Mouse (Mus musculus): ENCODE data around the gene Csnk1d. TPM values are rescaled to one million over a fixed set of nuclear protein-coding genes. Genes with fewer than 3 reads are reported as not detected.

Gene Csnk1d
- polyA plus RNA-seq (2012; rRNA removed) (22.5 and 27.0 TPM in 2 replicates), polyA plus RNA-seq (2014; fragmentation: Nextera tagmentation; extraction: Ambion mirVana) (17.1 and 19.6 TPM in 2 replicates)

DNA sequence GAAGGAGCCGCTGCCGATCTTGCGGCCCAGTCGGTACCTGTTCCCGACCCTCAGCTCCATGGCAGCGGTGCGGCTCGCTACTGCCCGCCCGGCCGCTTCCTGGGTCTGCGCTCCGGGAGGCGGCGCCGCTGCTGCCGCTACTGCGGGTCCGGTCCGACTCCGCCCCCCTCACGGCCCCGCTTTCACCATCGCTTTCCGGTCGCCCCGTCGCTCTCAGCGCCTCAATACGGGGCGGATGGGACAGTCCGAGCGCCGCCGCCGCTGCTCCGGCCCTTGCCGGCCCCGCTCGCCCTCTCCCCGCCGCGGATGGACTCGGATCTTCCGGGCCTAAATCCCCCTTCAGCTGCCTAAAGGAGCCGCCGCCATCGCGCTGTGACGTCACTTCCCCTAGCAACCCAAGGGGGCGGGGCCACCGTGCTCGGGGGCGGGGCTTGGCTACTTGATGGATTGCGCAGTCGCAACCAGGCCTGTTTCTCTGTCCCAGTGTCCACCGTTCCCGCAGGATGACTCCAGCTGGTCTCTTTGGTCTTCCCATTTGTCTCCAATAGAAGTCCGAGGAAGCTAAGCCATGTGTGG lies at the start of gene Csnk1d:
Gene Csnk1d, minus strand, starts transcription at position 380 of the 576 bp plus-strand sequence.
- Histone ChIP-seq H3K36me3 (replicated peaks; ENCODE audit: control insufficient read depth, insufficient read depth, low read depth) (peaks cover 2% of the 10 kb centered on the region), H3K4me3 (ENCODE audit: insufficient read depth in 1 of 2, low read depth in 2 of 2, low read length in 2 of 2) (peak within 1 kb of the TSS; percentile 81 to 94), H3K27me3 (ENCODE audit: control insufficient read depth, insufficient read depth, low read length) (no peaks in the 10 kb centered on the region), H3K4me2 (ENCODE audit: low read depth) (peak within 1 kb of the TSS; percentile 82), H3K9me3 (ENCODE audit: control insufficient read depth, low read length) (no peaks in the 10 kb centered on the region), H3K4me1 (replicated peaks; ENCODE audit: control insufficient read depth in 2 of 2, insufficient read depth in 2 of 2, low read length in 1 of 2) (peaks cover 23 to 44% of the 10 kb centered on the region in 2 experiments), H3K27ac (peak within 1 kb of the TSS; percentile 81), H3K9ac (replicated peaks) (peak within 1 kb of the TSS; percentile 96)
- 0 out of 2 replicates have a peak, but pooled peaks have one; percentile 8 for TF ChIP-seq EP300 (IDR thresholded peaks at IDR 0.05; ENCODE audit: low read depth)
- no peak for TF ChIP-seq CTCF (IDR thresholded peaks at IDR 0.05; ENCODE audit: low read depth)
- under 1% methylated on average over 58 of the region's 59 CpGs for WGBS (ENCODE audit: insufficient replicate concordance)
- DNase-seq (ENCODE audit: low read depth in 3 of 3, low spot score in 3 of 3) (peak; percentile 85 to 89 (median 85)), ATAC-seq (ENCODE audit: insufficient read depth) (peak; percentile 80)

DNA sequence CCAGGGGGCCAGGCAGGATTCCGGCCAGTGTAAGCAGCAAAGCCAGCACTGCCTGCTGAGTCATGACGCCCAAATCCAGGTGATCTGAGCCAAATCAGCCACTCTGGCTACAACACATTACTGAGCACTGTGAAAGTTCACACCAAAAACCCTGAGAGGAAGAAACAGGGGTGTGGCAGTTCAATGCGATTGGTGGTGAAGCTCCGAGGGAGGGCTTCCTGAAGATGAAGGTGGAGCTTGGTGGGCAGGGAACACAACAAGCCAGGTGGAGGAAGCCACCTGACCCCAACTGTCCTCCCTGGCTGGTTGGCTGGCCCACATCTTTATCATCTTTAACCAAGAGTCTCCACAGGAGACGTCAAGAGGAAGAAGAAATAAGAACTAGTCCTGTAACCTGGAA lies 48.2 kb upstream of the Csnk1d start, which contains the start of gene Cd7:
Gene Cd7, minus strand, starts transcription at position 117 of the 400 bp plus-strand sequence.
- no peaks in the 10 kb centered on the region for H3K27me3 ChIP-seq (ENCODE audit: control insufficient read depth, insufficient read depth, low read length)
- no peak within 1 kb of the TSS for H3K9ac ChIP-seq (replicated peaks)
- no peak within 1 kb of the TSS for H3K4me3 ChIP-seq (ENCODE audit: insufficient read depth in 1 of 2, low read depth in 2 of 2, low read length in 2 of 2)
- TF ChIP-seq EP300 (IDR thresholded peaks at IDR 0.05; ENCODE audit: low read depth) = no peak
- no peak for TF ChIP-seq CTCF (IDR thresholded peaks at IDR 0.05; ENCODE audit: low read depth)
- H3K4me2 ChIP-seq (ENCODE audit: low read depth) = no peak within 1 kb of the TSS
- H3K4me1 ChIP-seq (replicated peaks; ENCODE audit: control insufficient read depth in 2 of 2, insufficient read depth in 2 of 2, low read length in 1 of 2) = no peaks in the 10 kb centered on the region
- no peaks in the 10 kb centered on the region for H3K9me3 ChIP-seq (ENCODE audit: control insufficient read depth, low read length)
- WGBS (ENCODE audit: insufficient replicate concordance) = 41% methylated on average over 5 of the region's 5 CpGs
- DNase-seq (ENCODE audit: low read depth in 3 of 3, low spot score in 3 of 3) (no peak), ATAC-seq (ENCODE audit: insufficient read depth) (no peak)
- no peak within 1 kb of the TSS for H3K27ac ChIP-seq
- no peaks in the 10 kb centered on the region for H3K36me3 ChIP-seq (replicated peaks; ENCODE audit: control insufficient read depth, insufficient read depth, low read depth)

DNA sequence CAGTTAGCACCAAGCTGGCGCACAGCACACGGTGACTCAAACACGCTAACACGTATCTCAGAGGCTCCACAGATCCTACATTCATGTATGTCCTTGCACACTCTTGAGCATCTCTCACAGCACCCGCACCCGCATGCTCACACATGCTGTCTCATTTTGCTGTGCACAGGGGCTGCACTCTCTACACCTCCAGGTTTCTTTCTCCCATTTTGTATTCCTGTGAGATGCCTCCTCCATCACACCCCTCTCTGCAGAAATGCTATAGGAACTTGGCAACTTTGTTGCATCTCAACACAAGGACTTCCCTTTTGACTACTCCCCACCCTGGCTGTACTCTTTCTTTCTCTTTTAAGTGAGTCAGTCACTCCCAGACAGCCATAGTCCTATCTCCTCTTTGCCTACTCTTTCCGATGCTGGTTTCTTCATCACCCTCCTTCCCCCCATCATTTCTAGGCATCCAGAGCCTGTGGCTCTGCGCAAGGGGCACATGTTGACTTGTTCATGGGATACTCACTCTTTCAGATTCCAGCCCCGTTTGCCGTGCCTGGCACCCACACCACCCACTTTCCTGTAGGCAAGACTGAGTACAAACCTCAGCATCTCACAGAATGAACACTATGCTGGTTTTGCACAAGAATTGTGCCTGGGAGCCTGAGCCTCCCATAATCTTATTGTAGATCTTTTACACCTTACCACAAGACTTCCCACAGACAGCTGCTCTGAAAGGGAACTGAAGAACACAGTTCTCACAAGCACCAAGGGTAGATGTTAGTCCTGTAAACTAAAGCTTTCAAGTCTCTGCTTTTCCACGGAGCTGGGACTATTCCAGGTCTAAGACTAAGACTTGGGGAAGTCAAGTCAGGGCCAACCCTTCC lies 47.5 kb upstream of the Csnk1d start:
- no peaks in the 10 kb centered on the region for H3K4me1 ChIP-seq (replicated peaks; ENCODE audit: control insufficient read depth in 2 of 2, insufficient read depth in 2 of 2, low read length in 1 of 2)
- H3K4me2 ChIP-seq (ENCODE audit: low read depth) = no peak overlapping the region
- WGBS (ENCODE audit: insufficient replicate concordance) = 64% methylated on average over 11 of the region's 11 CpGs
- no peaks in the 10 kb centered on the region for H3K36me3 ChIP-seq (replicated peaks; ENCODE audit: control insufficient read depth, insufficient read depth, low read depth)
- ATAC-seq (ENCODE audit: insufficient read depth) = no peak
- no peaks in the 10 kb centered on the region for H3K27me3 ChIP-seq (ENCODE audit: control insufficient read depth, insufficient read depth, low read length)
- no peak for DNase-seq (ENCODE audit: low read depth in 3 of 3, low spot score in 3 of 3)
- TF ChIP-seq CTCF (IDR thresholded peaks at IDR 0.05; ENCODE audit: low read depth) = no peak
- no peak for TF ChIP-seq EP300 (IDR thresholded peaks at IDR 0.05; ENCODE audit: low read depth)
- H3K27ac ChIP-seq = no peak overlapping the region
- H3K9me3 ChIP-seq (ENCODE audit: control insufficient read depth, low read length) = no peaks in the 10 kb centered on the region
- no peak overlapping the region for H3K9ac ChIP-seq (replicated peaks)
- H3K4me3 ChIP-seq (ENCODE audit: insufficient read depth in 1 of 2, low read depth in 2 of 2, low read length in 2 of 2) = no peak overlapping the region

DNA sequence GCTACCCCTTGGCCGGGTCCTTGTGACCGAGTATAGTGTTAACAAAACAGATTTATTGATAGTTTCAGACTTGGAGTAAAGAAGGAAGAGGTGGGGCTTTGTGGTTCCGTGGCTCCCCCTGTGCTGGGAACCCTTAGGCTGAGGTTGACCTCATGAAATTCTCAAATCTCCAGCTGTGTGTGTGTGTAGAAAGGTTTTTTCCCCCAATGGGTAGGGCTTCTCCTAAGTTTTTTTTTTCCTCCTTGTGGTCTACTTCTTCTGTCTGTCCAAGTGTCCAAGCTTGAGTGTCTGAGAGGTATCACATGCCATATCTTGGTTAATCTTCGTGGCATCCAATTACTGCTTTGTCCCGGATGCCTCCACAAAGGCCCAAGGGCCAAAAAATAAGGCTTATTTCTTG lies 42.0 kb upstream of the Csnk1d start:
- Histone ChIP-seq H3K36me3 (replicated peaks; ENCODE audit: control insufficient read depth, insufficient read depth, low read depth) (no peaks in the 10 kb centered on the region), H3K4me3 (ENCODE audit: insufficient read depth in 1 of 2, low read depth in 2 of 2, low read length in 2 of 2) (no peak overlapping the region), H3K4me2 (ENCODE audit: low read depth) (no peak overlapping the region), H3K27ac (no peak overlapping the region), H3K9me3 (ENCODE audit: control insufficient read depth, low read length) (no peaks in the 10 kb centered on the region), H3K9ac (replicated peaks) (no peak overlapping the region), H3K27me3 (ENCODE audit: control insufficient read depth, insufficient read depth, low read length) (no peaks in the 10 kb centered on the region; the same call in 1 of the 2 replicates), H3K4me1 (replicated peaks; ENCODE audit: control insufficient read depth in 2 of 2, insufficient read depth in 2 of 2, low read length in 1 of 2) (no peaks in the 10 kb centered on the region)
- DNase-seq (ENCODE audit: low read depth in 3 of 3, low spot score in 3 of 3) = no peak
- ATAC-seq (ENCODE audit: insufficient read depth) = no peak
- 28% methylated on average over 5 of the region's 5 CpGs for WGBS (ENCODE audit: insufficient replicate concordance)
- TF ChIP-seq CTCF (IDR thresholded peaks at IDR 0.05; ENCODE audit: low read depth) = no peak
- TF ChIP-seq EP300 (IDR thresholded peaks at IDR 0.05; ENCODE audit: low read depth) = no peak

DNA sequence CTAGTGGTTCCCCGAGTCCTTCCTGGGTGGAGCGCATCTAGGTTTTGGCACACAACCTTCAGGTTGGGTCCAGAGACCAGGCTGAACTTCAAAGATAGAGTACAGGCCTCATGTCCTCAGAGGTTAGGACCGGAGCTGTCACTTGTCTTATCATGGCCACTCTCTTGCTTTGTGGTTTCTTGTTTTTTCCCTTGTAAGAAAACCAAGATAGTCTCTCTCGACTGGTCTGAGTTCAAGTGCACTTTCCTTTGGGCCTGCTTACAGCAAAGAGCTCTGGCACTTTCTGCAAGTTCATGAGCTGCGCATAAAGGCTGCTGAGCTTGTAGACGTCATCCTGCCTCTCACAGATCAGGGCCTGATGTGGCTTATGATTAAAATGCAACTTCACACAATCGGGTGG lies 36.1 kb upstream of the Csnk1d start:
- H3K27me3 ChIP-seq (ENCODE audit: control insufficient read depth, insufficient read depth, low read length) = no peaks in the 10 kb centered on the region; the same call in 1 of the 2 replicates
- 0 out of 2 replicates have a peak, but pooled peaks have one; percentile 23 for TF ChIP-seq EP300 (IDR thresholded peaks at IDR 0.05; ENCODE audit: low read depth)
- no peak for TF ChIP-seq CTCF (IDR thresholded peaks at IDR 0.05; ENCODE audit: low read depth)
- no peak for DNase-seq (ENCODE audit: low read depth in 3 of 3, low spot score in 3 of 3)
- H3K36me3 ChIP-seq (replicated peaks; ENCODE audit: control insufficient read depth, insufficient read depth, low read depth) = no peaks in the 10 kb centered on the region
- no peak overlapping the region for H3K4me3 ChIP-seq (ENCODE audit: insufficient read depth in 1 of 2, low read depth in 2 of 2, low read length in 2 of 2)
- no peak overlapping the region for H3K27ac ChIP-seq
- H3K9ac ChIP-seq (replicated peaks) = no peak overlapping the region
- peak; percentile 53; the same call in 1 of the 2 replicates for ATAC-seq (ENCODE audit: insufficient read depth)
- 18% methylated on average over 7 of the region's 7 CpGs for WGBS (ENCODE audit: insufficient replicate concordance)
- no peak overlapping the region for H3K4me2 ChIP-seq (ENCODE audit: low read depth)
- no peaks in the 10 kb centered on the region for H3K9me3 ChIP-seq (ENCODE audit: control insufficient read depth, low read length)
- peaks cover 0 to 9% of the 10 kb centered on the region in 2 experiments; a peak in 2 of 4 replicates for H3K4me1 ChIP-seq (replicated peaks; ENCODE audit: control insufficient read depth in 2 of 2, insufficient read depth in 2 of 2, low read length in 1 of 2)

Data from liver, embryonic 14.5 days (tissue).